Mouse (Mus musculus) CD4-positive helper T cell, adult 2 months (primary cell): ENCODE measurements at regions not wholly inside any gene's neighbourhood (a gene's known extent, or its start where the extent isn't known, plus 50 kb on each side); places are given as distances from the start of the nearest gene placed in this dataset.

Source experiments
- DNase-seq: peaks from one replicate; pipeline ENCODE4 v3.0.0-alpha.2; 2012; ENCODE audit warnings: low read depth, missing footprints, low spot score

DNA sequence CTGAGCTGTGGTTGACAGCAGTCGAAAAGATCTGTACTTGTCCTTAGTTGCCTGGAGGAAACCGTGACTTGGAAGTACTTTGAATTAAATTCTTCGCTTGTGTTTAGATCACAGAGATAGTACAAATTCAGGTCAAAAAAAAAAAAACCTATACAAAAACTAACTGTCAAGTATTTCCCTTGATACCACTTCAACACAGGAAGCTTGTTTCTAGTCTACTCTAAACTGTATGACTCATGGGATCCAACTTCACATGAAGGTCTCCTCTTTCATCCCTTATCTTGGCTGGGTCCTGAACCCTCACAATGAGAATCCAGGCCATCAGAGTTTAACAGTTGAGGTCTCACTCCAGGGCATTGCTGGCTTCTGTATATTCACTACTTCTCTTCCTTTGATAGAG lies 54.8 kb downstream of the Tmem30b start:
- peak; percentile 19 for DNase-seq

DNA sequence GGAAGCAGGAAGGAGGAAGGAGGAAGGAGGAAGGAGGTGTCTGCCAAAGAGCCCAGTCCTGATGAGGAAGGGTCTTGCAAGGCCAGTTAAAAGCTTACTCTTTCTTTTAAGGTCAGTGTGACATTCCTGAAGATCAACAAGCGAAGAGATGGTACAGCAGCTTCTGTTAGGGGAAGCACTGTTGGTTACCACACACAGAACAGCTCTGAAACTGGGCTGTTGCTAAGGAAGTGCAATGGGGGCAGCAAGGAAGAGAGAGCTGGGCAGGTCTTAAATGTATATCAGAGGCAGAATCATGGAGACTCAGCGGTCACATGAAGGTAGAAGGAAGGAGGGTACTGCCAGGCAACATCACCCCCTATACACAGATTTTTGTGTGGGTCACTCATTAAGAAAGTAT lies 63.3 kb downstream of the Tmem30b start:
- DNase-seq = no peak

DNA sequence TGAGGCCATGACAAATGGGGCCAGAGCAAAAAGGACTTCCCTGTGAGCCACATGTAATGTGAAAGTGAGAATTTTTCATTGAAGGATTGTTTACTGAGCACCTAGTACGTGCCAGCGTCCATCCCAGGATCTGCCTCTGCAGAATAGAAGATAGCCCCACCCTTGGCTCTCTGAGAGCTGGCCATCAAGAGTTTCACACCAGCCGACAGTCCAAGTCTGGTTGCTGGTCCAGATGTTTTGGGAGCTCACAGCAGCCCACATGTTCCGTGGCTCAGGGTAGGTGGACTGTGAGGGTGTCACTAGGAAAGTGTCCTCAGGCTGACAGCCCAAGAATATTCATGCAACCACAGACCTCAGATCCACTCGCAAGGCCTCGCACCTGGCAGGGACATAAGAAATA lies 63.9 kb downstream of the Tmem30b start:
- DNase-seq = no peak

DNA sequence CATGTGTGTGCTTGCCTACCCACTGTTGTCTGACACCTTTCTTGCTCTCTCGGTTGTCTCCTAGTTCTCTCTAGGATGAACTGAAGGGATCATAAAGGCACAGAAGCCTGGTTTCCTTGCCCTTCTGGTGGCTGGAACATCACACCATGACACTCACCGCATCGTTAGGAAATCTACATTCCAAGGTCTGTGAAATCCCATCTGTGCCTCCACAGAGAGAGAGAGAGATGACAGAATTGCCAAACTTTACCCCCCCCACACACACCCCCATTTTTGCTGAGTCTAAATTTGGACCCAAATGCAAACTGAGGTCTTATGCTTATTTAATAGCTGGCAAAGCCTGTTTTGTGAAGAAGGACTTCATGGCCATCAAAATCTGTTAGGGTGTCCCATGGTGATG lies 64.5 kb downstream of the Tmem30b start:
- DNase-seq = no peak

DNA sequence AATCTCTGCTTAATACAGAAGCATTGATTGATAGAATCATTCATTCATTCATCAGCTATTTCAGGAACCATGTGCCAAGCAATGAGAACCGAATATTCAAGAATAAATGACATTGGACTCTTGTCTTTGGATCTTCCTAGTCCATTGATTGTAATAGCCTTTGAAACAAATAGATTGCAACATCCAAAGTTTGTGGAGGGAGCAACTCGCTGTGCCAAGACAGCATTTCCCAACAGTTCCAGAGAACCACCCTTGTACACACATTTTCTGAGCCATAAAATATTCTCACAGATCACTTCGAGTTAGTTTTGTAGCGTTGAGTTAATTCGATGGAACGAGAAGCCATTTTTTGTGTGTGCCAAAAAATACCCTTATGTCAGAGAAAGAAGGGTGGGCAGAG lies 65.0 kb downstream of the Tmem30b start:
- DNase-seq = no peak

DNA sequence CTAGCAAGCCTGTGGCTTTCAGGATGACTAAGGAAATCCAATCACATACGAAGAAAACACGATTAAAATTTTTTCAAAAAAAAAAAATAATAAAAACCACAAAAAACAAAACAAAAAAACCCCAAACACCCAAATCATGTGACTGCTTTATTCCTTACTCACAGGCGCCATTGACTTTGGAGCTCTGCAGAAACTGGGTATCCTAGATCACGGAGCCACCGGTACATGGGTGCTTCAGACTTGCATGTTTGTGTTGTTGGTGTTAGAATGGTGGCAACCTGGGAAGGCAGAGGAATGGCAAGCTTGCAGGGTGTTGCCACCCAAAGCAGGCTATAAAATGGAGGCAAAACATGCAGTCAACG lies 65.6 kb downstream of the Tmem30b start:
- DNase-seq = no peak

DNA sequence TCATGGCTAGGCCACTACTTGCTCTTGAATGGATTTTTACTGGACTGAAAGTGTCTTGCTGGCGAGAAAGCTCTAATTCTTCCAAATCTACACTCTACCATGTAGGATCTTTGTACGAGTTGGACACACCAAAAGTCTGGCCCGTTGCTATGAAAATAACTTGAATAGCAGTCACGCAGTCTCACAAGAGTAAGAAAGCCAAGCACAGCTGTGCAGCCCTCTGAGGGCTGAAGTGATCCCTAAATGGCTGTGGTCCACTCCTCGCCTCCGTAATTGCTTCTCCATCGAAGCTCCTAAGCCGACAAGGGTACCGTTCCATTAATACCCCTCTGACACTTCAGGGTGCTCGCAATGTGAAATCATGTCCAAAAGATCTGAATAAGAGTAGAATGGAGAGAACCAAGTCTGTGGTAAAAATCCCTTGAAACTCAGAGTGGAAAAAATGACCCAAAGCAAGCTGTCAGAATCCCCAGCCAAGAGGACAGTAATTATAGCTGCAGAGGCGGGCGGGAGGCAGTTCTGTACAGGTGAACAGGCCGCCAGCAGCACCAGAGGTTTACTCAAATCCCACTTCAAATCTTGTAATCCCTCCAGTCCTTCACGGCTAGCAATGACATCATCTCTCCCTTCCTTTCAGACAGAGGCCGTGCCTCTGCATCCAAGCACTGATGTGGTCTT lies 66.1 kb downstream of the Tmem30b start:
- no peak for DNase-seq

DNA sequence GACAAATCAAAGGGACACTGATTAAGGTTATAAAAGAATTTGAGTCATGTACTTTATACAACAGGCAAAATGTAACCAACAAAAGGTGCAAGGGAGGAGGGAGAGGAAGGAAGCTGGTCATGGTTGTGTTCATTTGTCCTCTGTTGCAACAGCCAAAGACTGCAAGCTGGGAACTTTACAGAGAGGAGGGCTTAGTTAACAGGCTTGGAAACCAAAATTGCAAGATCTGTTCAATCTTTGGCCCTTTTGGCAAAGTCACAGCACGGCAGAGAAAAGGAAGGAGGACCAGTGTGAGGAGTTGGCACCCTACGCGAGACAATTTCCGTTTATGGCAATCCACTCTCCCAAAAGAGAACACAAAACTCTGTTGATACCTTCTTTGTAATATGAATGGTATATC lies 67.6 kb downstream of the Tmem30b start:
- no peak for DNase-seq

DNA sequence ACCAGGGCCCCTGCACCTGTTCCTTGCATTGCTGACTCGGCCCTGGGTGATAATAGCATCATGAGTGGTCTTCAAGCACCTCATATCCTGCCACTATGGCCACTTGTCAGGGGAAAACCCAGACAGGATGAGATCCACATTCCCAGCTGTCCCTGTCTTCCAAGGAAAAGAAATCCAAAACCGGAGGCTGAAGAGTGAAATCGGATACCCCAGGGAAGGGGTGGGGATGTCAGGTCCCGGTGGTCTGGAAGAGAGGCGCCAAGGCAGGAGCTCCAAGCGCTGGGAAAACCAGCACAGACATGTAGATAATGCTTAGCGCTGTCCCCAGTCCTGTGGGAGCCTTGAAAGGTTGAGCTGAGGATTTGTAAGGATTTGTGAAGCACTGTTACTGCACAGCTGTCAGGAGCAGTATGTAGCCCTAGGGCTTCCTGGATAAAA lies 69.8 kb downstream of the Tmem30b start:
- no peak for DNase-seq

DNA sequence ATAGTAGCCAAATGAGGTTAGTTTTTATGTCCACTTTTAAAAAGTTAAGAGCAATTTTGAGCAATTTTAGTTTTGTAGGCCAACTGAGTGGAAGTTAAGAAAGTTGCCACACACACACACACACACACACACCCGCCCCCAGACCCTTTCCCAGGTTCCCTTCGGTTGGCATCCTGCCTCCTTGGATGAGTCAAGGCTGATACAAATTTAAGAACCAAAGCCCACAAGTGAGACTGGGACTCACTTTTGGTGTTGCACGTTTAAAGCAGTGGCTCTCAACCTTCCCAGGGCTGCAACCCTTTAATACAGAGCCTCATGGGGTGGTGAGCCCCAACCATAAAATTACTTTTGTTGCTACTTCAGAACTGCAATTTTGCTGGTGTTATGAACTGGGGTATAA lies 70.4 kb downstream of the Tmem30b start:
- DNase-seq = no peak

DNA sequence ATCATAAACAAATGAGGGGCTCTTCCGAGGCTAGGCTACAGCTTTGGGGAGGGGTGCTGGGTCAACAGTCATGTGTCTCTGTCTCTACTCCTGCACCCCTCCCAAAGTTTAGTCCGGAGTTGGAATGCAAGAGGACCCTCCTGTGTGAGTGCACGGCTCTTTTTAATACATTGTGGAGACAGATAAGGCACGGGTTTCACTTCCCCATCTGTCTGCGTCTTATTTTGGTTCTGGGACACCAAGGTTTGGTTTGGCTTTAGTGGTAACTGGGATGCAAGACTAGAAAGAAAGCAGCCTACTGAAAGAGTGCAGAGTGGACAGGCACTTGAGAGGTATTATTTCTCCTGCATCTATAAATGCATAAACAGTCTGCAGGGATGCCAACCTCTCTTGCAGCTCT lies 71.2 kb downstream of the Tmem30b start:
- no peak for DNase-seq

DNA sequence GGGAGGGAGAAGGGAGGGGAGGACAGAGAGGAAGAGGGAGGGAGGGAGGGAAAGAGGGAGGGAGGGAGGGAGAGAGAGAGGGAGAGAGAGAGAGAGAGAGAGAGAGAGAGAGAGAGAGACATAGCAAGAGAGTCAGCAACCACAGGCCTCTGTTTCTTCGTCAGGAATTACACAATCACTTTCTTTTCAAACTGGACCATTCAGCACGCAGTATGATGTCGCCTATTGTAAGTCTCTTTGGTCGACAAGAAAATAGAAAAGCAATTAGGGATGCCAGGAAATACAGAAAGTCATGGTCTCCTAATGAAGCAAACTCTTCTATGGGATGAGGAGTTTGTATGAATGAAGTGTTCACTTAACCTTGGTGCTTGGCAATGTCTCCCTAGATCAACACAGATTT lies 73.1 kb downstream of the Tmem30b start:
- no peak for DNase-seq

DNA sequence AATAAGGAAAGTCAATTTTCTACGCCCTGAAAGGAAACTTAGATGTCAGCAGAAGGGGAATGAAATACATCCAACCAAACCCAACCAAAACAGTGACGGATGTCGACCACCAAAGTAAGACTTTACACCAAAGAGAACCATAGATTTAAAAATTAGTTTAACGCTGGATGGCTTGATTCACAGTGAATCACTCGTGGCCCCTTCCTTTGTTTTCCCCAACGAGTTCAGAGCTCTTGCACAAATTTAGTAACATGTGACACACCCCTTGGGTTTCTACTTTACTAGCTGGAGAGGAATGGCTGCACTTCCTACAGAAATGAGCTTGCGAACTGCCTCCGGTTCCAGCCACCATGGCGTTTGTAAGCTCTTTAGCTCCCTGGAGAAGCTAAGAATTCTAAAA lies 74.2 kb downstream of the Tmem30b start:
- DNase-seq = no peak

DNA sequence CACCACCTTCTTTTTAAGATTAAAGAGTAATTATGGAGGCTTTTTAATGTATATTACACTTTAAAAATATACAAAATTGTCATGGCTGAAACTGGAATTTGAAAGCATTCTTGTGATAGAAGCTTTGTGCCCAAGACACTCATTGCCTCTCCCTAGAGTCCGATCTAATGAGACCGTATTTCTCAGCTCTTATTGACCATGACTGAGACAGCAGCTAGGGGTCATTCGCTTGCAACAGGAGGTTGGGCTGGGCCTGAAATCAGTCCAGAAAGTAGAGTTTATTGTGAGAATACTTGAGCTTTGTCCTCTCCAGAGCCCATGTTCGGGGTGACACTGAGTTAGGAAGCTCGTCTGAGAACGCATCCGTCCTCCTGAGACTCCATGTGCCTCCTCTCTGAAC lies 79.7 kb downstream of the Tmem30b start:
- no peak for DNase-seq

DNA sequence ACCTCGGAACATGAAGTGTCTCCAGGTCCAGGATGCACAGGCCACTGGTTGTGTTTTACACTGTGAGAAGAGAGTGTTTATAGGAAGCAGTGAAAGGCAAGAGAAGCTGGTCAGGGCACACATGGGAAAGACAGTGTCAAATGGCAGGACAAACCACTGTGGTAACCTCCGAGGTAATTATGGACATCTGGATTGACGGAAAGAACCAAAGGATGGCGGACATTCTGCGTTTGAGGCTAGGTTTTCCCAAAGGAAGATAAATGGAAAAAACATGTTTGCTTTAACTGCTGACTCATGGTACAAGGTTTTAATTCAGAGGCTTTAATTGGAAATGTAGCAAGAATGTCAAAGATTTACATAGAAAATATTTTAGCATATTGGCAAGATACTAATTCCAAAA lies 80.2 kb downstream of the Tmem30b start:
- DNase-seq = no peak

DNA sequence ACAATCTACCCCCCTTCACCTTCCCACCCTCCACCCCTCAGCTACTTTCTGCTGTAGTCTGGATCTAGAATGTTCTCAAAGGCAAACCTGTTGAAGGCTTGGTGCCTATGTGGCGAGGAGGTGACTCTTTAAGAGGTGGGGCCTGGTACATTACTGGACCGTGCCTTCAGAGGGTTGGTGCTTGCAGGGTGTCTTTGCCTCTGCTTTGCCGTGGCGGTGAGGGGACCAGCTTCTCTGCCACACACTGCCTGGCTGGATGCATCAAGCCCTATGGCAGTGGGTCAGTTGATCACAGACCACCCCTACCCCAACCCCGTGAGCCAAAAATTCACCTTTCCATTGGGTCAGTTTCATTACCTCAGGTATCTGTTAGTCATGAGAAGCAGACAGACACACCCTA lies 81.9 kb downstream of the Tmem30b start:
- DNase-seq = no peak

DNA sequence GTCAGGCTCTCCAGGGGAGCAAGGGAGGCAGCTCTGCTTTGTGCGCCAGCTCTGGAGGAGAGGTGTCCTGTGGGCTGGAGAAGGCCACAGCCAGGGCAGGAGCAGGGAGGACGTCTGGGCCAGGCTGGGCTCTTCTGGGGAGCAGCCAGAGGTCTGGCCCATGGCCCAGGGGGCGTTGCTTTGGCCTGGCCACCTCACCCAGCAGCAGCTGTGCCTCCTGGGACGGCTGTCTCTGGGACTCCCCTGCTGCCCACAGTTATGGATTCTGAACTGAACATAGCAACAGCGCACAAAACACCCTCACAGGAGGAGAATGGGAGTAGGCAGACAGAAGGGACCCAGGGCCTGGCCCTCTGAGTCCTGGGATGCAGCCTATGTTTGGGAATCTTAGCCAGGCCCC lies 84.1 kb downstream of the Tmem30b start:
- no peak for DNase-seq

DNA sequence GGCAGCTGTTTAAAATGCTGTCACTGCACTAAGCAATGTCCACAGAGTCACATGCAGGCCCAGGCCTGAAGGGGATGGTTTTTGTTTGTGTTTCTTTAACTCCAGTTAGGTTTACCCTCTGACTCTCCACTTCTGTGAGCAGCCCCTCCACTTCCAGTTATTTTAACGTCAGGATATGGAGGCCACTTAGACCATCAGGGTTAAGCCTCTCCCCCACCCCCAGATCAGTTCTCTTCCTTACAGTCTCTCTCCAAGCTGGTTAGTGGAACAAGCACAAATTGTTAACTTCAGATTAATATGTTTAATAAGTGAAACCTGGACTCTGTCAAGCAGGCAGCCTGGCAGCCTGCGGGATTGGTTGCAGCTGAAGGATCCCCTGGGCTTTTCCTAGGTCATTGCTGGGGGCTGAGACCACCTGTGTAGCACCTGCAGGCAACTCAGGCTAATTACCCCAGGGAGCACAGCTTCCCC lies 85.9 kb downstream of the Tmem30b start:
- DNase-seq = no peak

DNA sequence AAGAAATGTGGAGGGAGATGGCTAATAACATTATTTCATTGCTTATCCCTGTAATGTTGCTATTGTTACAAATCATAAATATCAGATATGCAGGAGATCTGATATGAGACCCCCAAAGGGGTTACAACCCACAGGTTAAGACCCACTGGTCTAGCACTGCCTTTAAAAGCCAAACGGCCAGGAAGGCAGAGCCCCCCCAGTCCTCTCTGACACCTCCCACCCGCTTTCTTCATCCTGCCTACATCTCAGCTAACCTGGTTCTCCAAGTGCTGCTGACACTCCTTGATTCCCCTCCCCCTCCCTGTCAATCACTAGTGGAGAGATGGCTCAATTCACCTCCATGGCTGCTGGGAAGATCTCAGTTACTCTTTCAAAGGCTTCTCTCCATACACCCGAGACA lies 94.9 kb downstream of the Tmem30b start:
- no peak for DNase-seq

DNA sequence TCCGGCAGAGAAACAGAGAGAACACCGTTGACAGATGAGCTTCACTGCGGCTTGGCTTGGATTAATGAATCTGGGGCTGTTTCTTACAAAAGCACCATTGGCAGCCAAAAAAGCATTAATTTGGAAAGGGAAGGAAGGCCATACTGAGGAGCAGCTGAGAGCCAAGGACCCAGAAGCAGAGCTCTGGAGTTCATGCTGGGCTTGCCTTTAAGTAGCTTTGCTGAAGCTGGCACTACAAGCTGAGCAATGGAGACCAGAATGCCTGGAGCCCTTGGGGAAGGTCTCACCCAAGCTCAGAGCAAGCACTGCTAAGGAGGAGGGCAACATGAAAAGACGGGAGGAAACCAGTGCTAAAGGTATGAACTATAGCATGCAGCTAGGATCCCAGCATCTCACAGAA lies 95.7 kb downstream of the Tmem30b start:
- DNase-seq = no peak

DNA sequence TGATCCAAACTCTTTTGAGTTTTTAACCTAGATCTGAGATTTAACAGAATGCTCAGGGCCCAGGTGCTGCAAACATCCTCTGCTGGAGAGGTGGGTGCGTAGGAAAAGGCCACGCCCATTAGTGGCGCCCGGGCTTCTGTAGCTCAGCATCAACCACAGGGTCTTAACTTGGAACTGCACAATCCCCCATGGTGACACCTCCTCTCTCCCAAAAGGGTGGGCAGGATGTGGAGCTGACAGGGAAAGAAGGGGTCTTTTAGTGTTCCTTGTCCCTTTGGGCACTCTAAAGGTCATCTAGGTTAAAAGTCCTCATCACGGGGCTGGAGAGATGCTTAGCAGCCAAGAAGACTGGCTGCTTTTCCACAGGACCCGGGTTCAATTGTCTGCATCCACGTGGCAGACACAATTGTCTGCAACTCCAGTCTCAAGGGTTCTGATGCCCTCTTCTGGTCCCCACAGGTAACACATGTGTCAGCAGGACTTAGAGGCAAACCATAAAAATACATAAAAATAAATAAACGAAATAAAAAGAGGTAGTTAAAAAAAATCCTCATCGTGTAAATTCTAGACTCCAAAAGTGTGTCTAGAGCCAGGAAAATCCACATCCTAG lies 96.2 kb downstream of the Tmem30b start:
- peak; percentile 37 for DNase-seq

DNA sequence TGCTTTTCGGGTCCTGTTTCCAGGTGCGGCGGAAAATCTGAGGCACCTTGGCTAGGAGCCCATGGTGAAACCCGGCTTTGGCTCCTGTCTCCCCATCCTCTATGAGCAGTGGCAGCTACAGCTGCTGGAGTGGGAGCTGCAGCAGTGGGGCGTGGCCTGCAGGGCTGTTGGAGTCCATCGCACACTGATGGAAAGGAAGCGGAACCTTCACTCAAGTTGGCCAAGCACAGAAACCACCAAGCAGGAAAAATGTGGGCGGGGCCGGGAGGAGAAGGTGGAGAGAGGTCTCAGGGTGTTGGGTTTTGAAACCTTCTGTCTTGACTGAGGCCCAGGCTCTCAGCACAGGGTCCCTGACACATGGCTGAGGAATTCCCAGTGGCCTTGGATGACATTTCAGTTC lies 97.1 kb downstream of the Tmem30b start:
- DNase-seq = no peak

DNA sequence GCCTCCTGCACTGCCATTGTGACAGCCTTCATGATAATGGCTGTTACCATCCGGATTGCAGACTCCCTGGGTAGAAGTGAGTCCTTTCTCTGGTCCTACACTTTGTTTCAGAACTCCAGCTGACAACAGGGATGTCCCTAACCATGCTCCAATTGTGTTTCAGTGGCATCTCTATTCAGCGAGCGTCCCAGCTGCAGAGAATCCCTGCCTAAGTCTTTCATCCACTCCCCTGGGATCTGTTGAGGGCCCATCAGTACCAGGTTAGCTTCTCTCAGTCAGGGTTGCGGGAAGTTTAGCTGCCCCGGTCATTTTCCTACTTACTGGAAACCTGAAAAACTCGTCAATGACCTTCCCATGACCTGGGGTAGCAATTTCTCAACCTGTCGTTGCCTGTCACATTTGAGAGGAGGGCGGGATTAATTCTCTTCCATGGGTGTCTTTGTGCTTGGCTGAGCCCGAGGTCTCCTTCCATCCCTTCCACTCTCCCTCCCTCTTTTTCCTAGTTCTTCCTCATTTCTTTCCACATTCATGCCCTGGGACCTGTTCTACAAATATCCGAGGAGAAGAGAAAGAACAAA lies 97.7 kb downstream of the Tmem30b start:
- DNase-seq = no peak
